Mouse (Mus musculus) kidney, adult 11 months (tissue): Measurements from ENCODE around the gene 2010111I01Rik.
"Not testable (repeated sequence)": the region's sequence is repeated elsewhere in the genome, so short reads cannot be mapped to it uniquely, and the experiment has no call there.

ENCODE experiments used
- DNase-seq: peaks from one replicate; pipeline ENCODE4 v3.0.0; 2022

Gene 2010111I01Rik

GRCm38 (mm10) chr13:62956776-62957175, 7.9 kb upstream of the 2010111I01Rik start:
- DNase-seq, result no peak

- no peak for DNase-seq
Observed at GRCm38 (mm10) chr13:62963358-62963757, 1.3 kb upstream of the 2010111I01Rik start.

- peak; percentile 56 for DNase-seq
Observed at GRCm38 (mm10) chr13:62968223-62968622, 3.5 kb downstream of the 2010111I01Rik start.

- no peak for DNase-seq
Observed at GRCm38 (mm10) chr13:62970515-62971269, 6.0 kb downstream of the 2010111I01Rik start.

- no peak for DNase-seq
Observed at GRCm38 (mm10) chr13:62972403-62972802, 7.7 kb downstream of the 2010111I01Rik start.

- DNase-seq, result no peak
Observed at GRCm38 (mm10) chr13:62973111-62973510, 8.4 kb downstream of the 2010111I01Rik start.

GRCm38 (mm10) chr13:62978104-62978503, 13.4 kb downstream of the 2010111I01Rik start:
- peak; percentile 56 for DNase-seq

- DNase-seq, result no peak
Observed at GRCm38 (mm10) chr13:62978784-62979183, 14.1 kb downstream of the 2010111I01Rik start.

- DNase-seq, result no peak
Observed at GRCm38 (mm10) chr13:62979215-62979614, 14.5 kb downstream of the 2010111I01Rik start.

- no peak for DNase-seq
Observed at GRCm38 (mm10) chr13:62980131-62980530, 15.4 kb downstream of the 2010111I01Rik start.

GRCm38 (mm10) chr13:62984485-62984884, 19.8 kb downstream of the 2010111I01Rik start:
- DNase-seq, result no peak

GRCm38 (mm10) chr13:62989891-62990490, 25.3 kb downstream of the 2010111I01Rik start:
- no peak for DNase-seq

- no peak for DNase-seq
Observed at GRCm38 (mm10) chr13:62993543-62994477, 29.1 kb downstream of the 2010111I01Rik start.

GRCm38 (mm10) chr13:62996767-62997166, 32.1 kb downstream of the 2010111I01Rik start:
- DNase-seq, result no peak

- not testable (repeated sequence) for DNase-seq
Observed at GRCm38 (mm10) chr13:63007491-63007890, 42.8 kb downstream of the 2010111I01Rik start.

- no peak for DNase-seq
Observed at GRCm38 (mm10) chr13:63010345-63011090, 45.8 kb downstream of the 2010111I01Rik start.

- no peak for DNase-seq
Observed at GRCm38 (mm10) chr13:63014353-63014752, 49.7 kb downstream of the 2010111I01Rik start.

- DNase-seq, result no peak
Observed at GRCm38 (mm10) chr13:63015362-63015761, 50.7 kb downstream of the 2010111I01Rik start.

- DNase-seq, result no peak
Observed at GRCm38 (mm10) chr13:63016056-63016455, 51.4 kb downstream of the 2010111I01Rik start.

GRCm38 (mm10) chr13:63023243-63024217, 58.8 kb downstream of the 2010111I01Rik start:
- no peak for DNase-seq

GRCm38 (mm10) chr13:63030023-63030422, 65.3 kb downstream of the 2010111I01Rik start:
- DNase-seq, result no peak
